Mouse (Mus musculus): ENCODE data around the gene Lrrc55. TPM values are rescaled to one million over a fixed set of nuclear protein-coding genes. Genes with fewer than 3 reads are reported as not detected.
A peak's percentile ranks its signal among the peaks of the same experiment; 100 is the strongest.

Gene Lrrc55
- polyA plus RNA-seq, 1 experiment from 2014 or later, result 14.9 TPM

DNA sequence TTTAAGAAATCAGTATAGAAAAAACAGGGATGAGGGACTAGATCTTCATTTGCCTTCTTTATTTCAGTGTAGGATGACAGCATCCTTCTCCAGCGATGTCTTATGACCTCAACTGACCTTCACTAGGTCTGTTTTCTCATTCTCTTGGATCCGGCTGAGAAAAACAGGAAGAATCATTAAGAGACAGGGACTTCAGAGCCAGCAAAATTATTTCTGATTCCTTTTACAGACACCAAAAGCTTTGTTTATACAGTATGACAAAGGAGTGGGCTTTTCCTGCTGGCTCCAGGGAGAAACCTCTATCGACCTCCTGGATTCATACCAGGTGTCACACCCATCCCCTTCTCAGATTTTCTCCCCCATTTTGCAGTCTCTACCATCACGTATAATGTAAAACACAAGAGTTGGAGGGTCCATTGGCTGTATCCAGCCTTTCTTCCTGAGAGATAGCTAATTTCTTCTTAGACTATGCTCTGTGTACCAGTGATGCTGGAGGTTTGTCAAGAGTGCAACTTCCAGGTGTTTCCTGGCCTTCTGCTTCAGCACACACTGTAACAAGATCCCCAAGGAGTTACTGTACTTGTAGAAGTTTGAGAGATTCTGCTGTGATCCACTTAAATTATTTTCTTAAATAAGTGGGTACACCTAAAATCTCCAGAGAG is 18.7 kb downstream of the Lrrc55 start:
- 78% methylated on average over 4 of the region's 4 CpGs for WGBS
- Histone ChIP-seq H3K27ac (ENCODE audit: low read length) (no peak overlapping the region), H3K9me3 (ENCODE audit: control insufficient read depth, low read length) (no peaks in the 10 kb centered on the region), H3K4me3 (replicated peaks; ENCODE audit: low read length) (no peak overlapping the region), H3K27me3 (replicated peaks; ENCODE audit: control insufficient read depth, insufficient read depth, low read length) (no peaks in the 10 kb centered on the region), H3K9ac (replicated peaks; ENCODE audit: low read depth, low read length) (no peak overlapping the region), H3K4me2 (ENCODE audit: low read length) (no peak overlapping the region), H3K36me3 (ENCODE audit: control insufficient read depth, insufficient read depth) (no peaks in the 10 kb centered on the region), H3K4me1 (replicated peaks; ENCODE audit: control insufficient read depth, insufficient read depth, low read length) (no peaks in the 10 kb centered on the region)
- no peak for ATAC-seq

DNA sequence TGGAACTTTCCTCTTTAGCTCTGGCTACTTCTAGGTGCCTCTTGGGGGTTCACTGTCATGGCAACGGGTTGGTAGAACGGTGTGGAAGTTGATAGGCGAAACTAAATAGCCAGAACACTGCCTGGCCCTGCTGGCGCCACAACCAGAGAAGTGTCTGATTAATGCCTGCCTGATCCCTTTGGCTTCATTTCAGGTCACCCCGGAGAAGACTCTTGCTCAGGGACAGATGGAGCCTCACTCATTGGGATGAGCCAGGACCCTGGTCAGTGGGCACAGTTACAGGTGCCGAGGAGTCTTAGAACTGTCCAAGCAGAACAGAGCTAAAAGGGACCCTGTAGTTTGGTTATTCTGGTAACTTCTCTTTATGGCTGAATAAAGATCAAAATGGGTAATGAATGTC is 23.5 kb downstream of the Lrrc55 start:
- WGBS, result 90% methylated on average over 6 of the region's 6 CpGs
- no peak overlapping the region for H3K9ac ChIP-seq (replicated peaks; ENCODE audit: low read depth, low read length)
- H3K4me1 ChIP-seq (replicated peaks; ENCODE audit: control insufficient read depth, insufficient read depth, low read length), result no peaks in the 10 kb centered on the region
- H3K4me2 ChIP-seq (ENCODE audit: low read length), result no peak overlapping the region
- ATAC-seq, result no peak
- no peaks in the 10 kb centered on the region for H3K27me3 ChIP-seq (replicated peaks; ENCODE audit: control insufficient read depth, insufficient read depth, low read length)
- no peaks in the 10 kb centered on the region for H3K9me3 ChIP-seq (ENCODE audit: control insufficient read depth, low read length)
- no peak overlapping the region for H3K27ac ChIP-seq (ENCODE audit: low read length)
- no peak overlapping the region for H3K4me3 ChIP-seq (replicated peaks; ENCODE audit: low read length)
- H3K36me3 ChIP-seq (ENCODE audit: control insufficient read depth, insufficient read depth), result no peaks in the 10 kb centered on the region

DNA sequence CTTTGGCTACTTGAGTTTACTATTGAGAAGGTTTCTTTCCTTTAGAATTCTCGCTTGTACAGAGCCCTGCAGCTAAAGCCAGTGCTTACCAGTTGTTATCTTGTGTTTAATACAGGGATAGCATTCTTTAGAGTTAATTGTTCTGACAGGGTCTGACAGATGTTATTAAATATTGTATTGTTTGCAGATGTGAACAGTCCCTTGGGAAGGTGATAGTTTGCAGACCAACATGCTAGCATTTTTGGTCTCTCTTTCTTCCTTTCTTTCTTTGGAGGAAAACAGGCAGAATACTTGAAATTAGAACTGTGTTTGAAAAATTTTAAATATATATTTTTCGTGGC is 24.3 kb downstream of the Lrrc55 start:
- H3K4me3 ChIP-seq (replicated peaks; ENCODE audit: low read length), result no peak overlapping the region

DNA sequence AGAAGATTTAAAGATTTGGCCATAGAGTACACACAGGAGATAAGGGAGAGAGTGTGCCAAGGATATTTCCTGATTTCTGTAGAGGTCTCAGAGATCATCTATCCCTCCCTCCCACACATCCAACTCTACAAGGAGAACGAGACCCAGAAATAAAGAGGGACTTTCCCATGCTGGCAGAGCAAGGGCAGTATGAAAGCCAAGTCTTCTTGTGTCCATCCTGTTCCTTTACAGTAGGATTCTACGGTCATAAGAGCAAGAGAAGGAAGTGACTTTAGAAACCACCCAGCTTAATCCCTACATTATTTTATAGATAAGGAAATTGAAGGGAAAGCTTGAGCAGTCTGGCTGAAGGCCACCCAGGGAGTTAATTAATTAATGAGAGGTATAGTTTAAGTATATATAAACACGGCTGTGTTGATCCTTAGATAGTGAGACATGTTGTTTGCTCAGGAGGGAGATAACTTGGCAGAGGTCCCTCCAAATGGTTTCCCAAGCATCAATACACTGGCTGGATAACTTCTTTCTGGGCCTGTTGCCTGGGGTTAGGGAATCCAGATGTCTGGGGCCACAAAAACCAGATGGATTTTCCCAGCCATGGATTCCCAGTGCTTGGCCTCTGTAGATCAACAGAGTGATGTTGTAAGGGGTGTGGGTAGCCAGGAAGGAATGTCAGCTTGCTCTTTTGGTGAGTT is 24.8 kb downstream of the Lrrc55 start:
- H3K4me3 ChIP-seq (replicated peaks; ENCODE audit: low read length), result no peak overlapping the region
- WGBS, result 69% methylated on average over 3 of the region's 3 CpGs
- ATAC-seq, result no peak
- no peaks in the 10 kb centered on the region for H3K9me3 ChIP-seq (ENCODE audit: control insufficient read depth, low read length)
- H3K36me3 ChIP-seq (ENCODE audit: control insufficient read depth, insufficient read depth), result no peaks in the 10 kb centered on the region
- H3K27me3 ChIP-seq (replicated peaks; ENCODE audit: control insufficient read depth, insufficient read depth, low read length), result no peaks in the 10 kb centered on the region
- no peak overlapping the region for H3K9ac ChIP-seq (replicated peaks; ENCODE audit: low read depth, low read length)
- H3K27ac ChIP-seq (ENCODE audit: low read length), result no peak overlapping the region
- H3K4me2 ChIP-seq (ENCODE audit: low read length), result no peak overlapping the region
- no peaks in the 10 kb centered on the region for H3K4me1 ChIP-seq (replicated peaks; ENCODE audit: control insufficient read depth, insufficient read depth, low read length)

More for the DNA sequence above, 24.3 kb downstream of the Lrrc55 start:
- Histone ChIP-seq H3K27ac (ENCODE audit: low read length) (no peak overlapping the region), H3K4me2 (ENCODE audit: low read length) (no peak overlapping the region), H3K36me3 (ENCODE audit: control insufficient read depth, insufficient read depth) (no peaks in the 10 kb centered on the region), H3K27me3 (replicated peaks; ENCODE audit: control insufficient read depth, insufficient read depth, low read length) (no peaks in the 10 kb centered on the region), H3K9me3 (ENCODE audit: control insufficient read depth, low read length) (no peaks in the 10 kb centered on the region), H3K9ac (replicated peaks; ENCODE audit: low read depth, low read length) (no peak overlapping the region), H3K4me1 (replicated peaks; ENCODE audit: control insufficient read depth, insufficient read depth, low read length) (no peaks in the 10 kb centered on the region)
- 79% methylated on average over 2 of the region's 2 CpGs for WGBS
- no peak for ATAC-seq

DNA sequence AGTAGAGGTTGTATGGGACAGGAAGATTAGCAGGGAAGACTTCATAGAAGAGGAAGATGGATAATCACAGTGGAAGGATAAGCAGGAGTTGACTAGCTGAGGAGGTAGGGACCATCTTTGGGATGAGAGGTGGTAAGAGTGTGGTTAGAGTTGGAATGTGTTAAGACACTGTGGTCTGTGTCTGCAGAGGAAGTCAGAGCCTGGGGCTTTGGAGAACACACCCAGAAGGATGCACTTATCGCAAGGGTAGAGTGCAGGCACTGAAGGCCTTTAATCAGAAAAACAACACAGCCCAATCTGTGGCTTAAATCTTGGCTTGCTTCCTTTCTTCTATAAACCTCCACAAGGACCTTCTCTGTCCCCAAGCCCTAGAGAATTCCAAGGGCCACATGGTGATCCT is 28.7 kb downstream of the Lrrc55 start:
- H3K4me2 ChIP-seq (ENCODE audit: low read length), result no peak overlapping the region
- no peaks in the 10 kb centered on the region for H3K36me3 ChIP-seq (ENCODE audit: control insufficient read depth, insufficient read depth)
- 100% methylated on average over 1 of the region's 1 CpGs for WGBS
- no peaks in the 10 kb centered on the region for H3K27me3 ChIP-seq (replicated peaks; ENCODE audit: control insufficient read depth, insufficient read depth, low read length)
- ATAC-seq, result no peak
- H3K4me1 ChIP-seq (replicated peaks; ENCODE audit: control insufficient read depth, insufficient read depth, low read length), result no peaks in the 10 kb centered on the region
- H3K9me3 ChIP-seq (ENCODE audit: control insufficient read depth, low read length), result no peaks in the 10 kb centered on the region
- no peak overlapping the region for H3K4me3 ChIP-seq (replicated peaks; ENCODE audit: low read length)
- H3K9ac ChIP-seq (replicated peaks; ENCODE audit: low read depth, low read length), result no peak overlapping the region
- no peak overlapping the region for H3K27ac ChIP-seq (ENCODE audit: low read length)

DNA sequence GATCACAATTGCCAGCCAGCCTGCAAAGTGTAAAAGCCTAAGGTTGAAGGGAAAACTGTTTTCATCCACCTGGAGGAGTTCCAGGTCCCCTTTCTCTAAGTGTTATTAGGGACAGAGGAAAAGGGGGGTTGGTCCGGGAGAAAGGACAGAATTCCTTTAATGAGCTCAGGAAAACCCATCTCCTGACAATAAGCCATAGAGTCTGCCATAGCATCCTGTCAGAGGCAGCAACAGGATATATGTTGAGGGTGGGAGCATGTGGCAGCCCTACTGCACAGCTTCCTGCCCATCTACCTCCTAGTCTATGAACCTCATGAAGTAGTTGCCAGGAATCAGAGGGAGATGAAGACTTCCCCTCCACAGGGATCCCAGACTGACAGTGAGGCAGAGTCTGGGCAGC is 29.4 kb downstream of the Lrrc55 start:
- Histone ChIP-seq H3K27me3 (replicated peaks; ENCODE audit: control insufficient read depth, insufficient read depth, low read length) (no peaks in the 10 kb centered on the region), H3K4me1 (replicated peaks; ENCODE audit: control insufficient read depth, insufficient read depth, low read length) (no peaks in the 10 kb centered on the region), H3K9me3 (ENCODE audit: control insufficient read depth, low read length) (no peaks in the 10 kb centered on the region), H3K36me3 (ENCODE audit: control insufficient read depth, insufficient read depth) (no peaks in the 10 kb centered on the region), H3K4me3 (replicated peaks; ENCODE audit: low read length) (no peak overlapping the region), H3K4me2 (ENCODE audit: low read length) (no peak overlapping the region), H3K27ac (ENCODE audit: low read length) (no peak overlapping the region), H3K9ac (replicated peaks; ENCODE audit: low read depth, low read length) (no peak overlapping the region)
- ATAC-seq, result no peak
- WGBS, result 32% methylated on average over 1 of the region's 1 CpGs

DNA sequence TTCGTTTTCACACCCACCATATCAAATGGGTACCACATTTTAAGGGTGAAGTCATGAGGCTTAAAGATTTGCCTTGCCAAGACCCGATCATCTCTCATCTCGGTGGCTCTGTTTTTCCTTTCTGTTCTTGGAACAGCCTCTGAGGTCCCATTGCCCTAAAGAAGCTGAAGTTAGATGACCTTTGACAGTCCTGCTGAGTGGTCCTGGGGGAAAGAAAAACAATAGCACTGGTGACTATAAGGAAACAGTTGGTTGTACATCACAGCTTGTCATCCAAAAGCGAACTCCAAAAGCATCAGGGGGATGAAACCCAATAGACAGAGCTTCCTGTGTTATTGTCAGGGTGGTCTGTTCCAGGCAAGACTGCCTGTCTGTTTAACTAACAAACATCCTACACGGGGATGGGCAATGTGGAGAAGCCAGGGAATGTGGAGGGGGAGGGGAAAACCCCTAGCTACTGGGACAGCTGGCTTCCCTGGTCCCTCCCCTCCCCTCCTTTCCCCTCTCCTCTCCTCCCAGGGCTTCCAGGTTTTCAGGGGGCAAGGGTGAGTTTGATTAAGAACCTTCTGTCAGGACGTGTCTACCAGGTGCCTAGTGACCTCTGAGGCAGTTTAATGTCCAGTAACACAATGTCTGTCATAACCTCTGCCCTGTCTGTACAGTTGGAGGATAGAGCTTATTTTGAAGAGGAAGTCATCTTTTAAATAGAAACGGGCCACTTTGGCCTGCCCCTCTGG is 33.5 kb downstream of the Lrrc55 start:
- ATAC-seq, result no peak
- Histone ChIP-seq H3K4me1 (replicated peaks; ENCODE audit: control insufficient read depth, insufficient read depth, low read length) (no peaks in the 10 kb centered on the region), H3K4me2 (ENCODE audit: low read length) (no peak overlapping the region), H3K9ac (replicated peaks; ENCODE audit: low read depth, low read length) (no peak overlapping the region), H3K27me3 (replicated peaks; ENCODE audit: control insufficient read depth, insufficient read depth, low read length) (no peaks in the 10 kb centered on the region), H3K9me3 (ENCODE audit: control insufficient read depth, low read length) (no peaks in the 10 kb centered on the region), H3K27ac (ENCODE audit: low read length) (no peak overlapping the region), H3K4me3 (replicated peaks; ENCODE audit: low read length) (no peak overlapping the region), H3K36me3 (ENCODE audit: control insufficient read depth, insufficient read depth) (no peaks in the 10 kb centered on the region)
- 66% methylated on average over 7 of the region's 7 CpGs for WGBS

DNA sequence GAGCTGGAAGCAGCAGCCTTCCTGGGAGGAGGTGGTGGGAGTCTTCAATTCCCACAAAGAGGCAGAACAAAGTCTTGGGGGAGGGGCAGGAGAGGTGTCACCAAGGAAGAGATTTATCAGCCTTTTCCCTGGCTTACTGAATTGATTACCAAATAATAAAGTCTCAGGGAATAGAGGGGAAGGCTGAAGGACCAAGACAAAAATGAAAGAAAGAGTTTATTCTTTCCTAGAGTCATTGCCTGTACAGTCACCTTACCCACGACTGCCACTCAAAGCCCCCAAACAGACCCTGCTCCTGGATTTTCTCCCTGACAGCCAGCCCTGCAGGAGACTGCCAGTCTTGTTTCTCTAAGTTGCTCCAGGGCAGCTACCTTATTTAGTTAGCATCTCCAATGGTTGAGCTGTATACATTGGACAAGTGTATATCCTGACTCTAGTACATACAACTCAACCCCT is 35.3 kb downstream of the Lrrc55 start:
- no peak overlapping the region for H3K27ac ChIP-seq (ENCODE audit: low read length)
- H3K4me2 ChIP-seq (ENCODE audit: low read length), result no peak overlapping the region
- 8% methylated on average over 1 of the region's 1 CpGs for WGBS
- no peaks in the 10 kb centered on the region for H3K27me3 ChIP-seq (replicated peaks; ENCODE audit: control insufficient read depth, insufficient read depth, low read length)
- no peak overlapping the region for H3K9ac ChIP-seq (replicated peaks; ENCODE audit: low read depth, low read length)
- no peak overlapping the region for H3K4me3 ChIP-seq (replicated peaks; ENCODE audit: low read length)
- 0 out of 2 replicates have a peak, but pooled peaks have one; percentile 15 for ATAC-seq
- no peaks in the 10 kb centered on the region for H3K9me3 ChIP-seq (ENCODE audit: control insufficient read depth, low read length)
- no peaks in the 10 kb centered on the region for H3K4me1 ChIP-seq (replicated peaks; ENCODE audit: control insufficient read depth, insufficient read depth, low read length)
- H3K36me3 ChIP-seq (ENCODE audit: control insufficient read depth, insufficient read depth), result no peaks in the 10 kb centered on the region

DNA sequence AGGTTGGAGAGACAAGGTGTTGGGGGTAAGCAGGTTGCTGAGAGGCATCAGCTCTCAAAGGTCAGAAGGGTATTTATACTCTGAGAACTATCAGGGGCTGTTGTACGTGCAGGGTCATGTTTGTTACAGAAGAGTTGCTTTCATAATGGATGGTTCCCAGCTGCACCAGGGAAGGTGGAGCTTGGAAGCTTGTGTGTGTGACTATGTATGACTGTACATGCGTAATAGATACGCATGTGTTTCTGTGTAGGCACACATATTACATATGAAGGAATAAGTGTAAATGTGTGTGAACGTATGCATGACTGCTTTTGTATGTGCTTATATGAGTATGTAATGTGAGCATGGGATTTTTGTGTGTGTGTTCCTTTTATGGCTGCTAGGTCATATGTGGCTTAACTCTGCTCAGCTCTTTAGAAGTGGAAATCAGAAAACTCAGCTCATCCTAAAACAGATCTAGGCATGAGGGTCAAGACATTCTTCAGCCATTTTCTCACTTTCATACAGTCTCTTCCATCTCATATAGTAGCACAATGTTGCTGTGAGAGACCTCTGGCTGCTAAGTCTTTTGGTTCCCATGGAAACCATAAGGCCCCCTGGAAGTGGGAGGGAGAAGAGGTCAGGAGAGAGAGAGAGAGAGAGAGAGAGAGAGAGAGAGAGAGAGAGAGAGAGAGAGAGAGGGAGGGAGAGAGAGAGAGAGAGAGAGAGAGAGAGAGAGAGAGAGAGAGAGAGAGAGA is 35.9 kb downstream of the Lrrc55 start:
- Histone ChIP-seq H3K4me3 (replicated peaks; ENCODE audit: low read length) (no peak overlapping the region), H3K4me1 (replicated peaks; ENCODE audit: control insufficient read depth, insufficient read depth, low read length) (no peaks in the 10 kb centered on the region), H3K9me3 (ENCODE audit: control insufficient read depth, low read length) (no peaks in the 10 kb centered on the region), H3K27ac (ENCODE audit: low read length) (no peak overlapping the region), H3K4me2 (ENCODE audit: low read length) (no peak overlapping the region), H3K27me3 (replicated peaks; ENCODE audit: control insufficient read depth, insufficient read depth, low read length) (no peaks in the 10 kb centered on the region), H3K9ac (replicated peaks; ENCODE audit: low read depth, low read length) (no peak overlapping the region), H3K36me3 (ENCODE audit: control insufficient read depth, insufficient read depth) (no peaks in the 10 kb centered on the region)
- WGBS, result 75% methylated on average over 4 of the region's 4 CpGs
- peak; percentile 49; the same call in 1 of the 2 replicates for ATAC-seq
